Mouse (Mus musculus): ENCODE measurements around the gene Col4a3bp.

DNA sequence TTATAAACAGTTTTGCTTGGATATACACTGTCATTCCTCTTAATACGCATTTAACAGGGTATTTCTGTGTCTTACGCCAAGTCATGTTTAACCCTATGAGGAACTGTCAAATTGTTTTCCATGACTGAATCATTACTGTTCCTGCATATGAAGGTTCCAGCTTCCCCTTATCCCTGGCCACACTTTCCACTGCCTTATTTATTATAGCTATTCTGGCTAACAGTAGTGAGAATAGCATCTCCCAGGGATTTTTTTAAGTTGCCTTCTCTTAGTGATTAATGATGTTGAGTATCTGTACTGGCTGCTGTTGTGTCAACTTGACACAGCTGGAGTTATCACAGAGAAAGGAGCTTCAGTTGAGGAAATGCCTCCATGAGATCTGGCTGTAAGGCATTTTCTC lies 25.1 kb upstream of the Col4a3bp start:
- TF ChIP-seq CTCF (IDR thresholded peaks at IDR 0.05; ENCODE audit: control insufficient read depth, insufficient read depth, insufficient read length), result no peak
- no peak for TF ChIP-seq MYOD1 (IDR thresholded peaks at IDR 0.05; ENCODE audit: control insufficient read depth, insufficient read length, low read depth)
- TF ChIP-seq USF1 (IDR thresholded peaks at IDR 0.05; ENCODE audit: low read depth), result no peak
